Mouse (Mus musculus): ENCODE data around the gene Cpt1b.

Cpt1b gene

DNA sequence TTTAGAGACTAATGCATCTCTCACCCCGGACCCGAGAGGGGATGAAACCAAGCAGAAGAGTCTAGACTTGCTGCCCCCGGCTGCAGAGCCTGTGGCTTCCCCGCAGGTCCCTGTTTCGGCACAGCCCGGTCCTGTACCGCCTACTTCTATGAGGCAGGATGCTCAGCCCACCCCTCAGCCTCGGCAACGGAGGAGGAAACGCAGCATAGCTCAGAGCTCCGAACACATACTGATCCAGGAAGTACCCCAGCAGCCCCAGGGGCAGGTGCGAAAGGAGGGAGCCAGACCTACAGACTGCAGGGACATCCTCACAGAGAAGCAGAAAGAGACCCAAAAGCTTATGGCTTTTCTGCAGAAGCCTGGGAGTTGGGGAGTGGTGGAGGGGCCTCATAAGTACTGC, 38.5 kb downstream of the Cpt1b start:
- peaks cover 45% of the 10 kb centered on the region for H3K4me1 ChIP-seq (replicated peaks; ENCODE audit: low read depth, low read length)

DNA sequence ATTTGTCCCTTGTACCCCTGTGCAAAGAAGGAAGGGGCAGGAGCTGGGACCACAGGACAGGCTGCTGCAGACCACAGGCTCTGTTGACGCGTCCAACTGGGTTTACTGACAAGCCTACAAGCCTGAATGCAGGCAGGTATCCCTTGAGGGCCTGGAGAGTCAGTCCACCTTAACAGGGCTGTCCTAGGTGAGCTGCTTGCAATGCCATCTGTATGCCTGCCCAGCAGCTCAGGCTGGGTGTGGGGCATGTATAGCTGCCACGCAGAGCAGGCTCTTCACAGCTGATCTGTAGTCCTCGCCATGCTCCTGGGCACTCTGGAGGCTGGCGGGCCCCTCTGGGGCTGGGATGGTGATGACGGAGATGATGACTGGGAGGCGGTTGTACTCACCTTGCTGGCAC, 41.0 kb downstream of the Cpt1b start, which contains the start of gene Klhdc7b:
Gene Klhdc7b, plus strand, starts transcription at position 301 of the 400 bp plus-strand sequence.
- Histone ChIP-seq H3K4me3 (replicated peaks; ENCODE audit: low read length) (peak within 1 kb of the TSS; percentile 74), H3K36me3 (ENCODE audit: insufficient read depth, low read length) (no peaks in the 10 kb centered on the region), H3K9me3 (ENCODE audit: low read length) (no peaks in the 10 kb centered on the region), H3K27me3 (ENCODE audit: insufficient read depth, low read length) (peaks cover 85% of the 10 kb centered on the region), H3K4me1 (replicated peaks; ENCODE audit: low read depth, low read length) (peaks cover 46% of the 10 kb centered on the region)
- no peak for TF ChIP-seq NANOG (IDR thresholded peaks at IDR 0.05; ENCODE audit: borderline replicate concordance, low read length)
- no peak for TF ChIP-seq CTCF (conservative IDR thresholded peaks at IDR 0.05; ENCODE audit: low read length)
- no peak for TF ChIP-seq POU5F1 (IDR thresholded peaks at IDR 0.05; ENCODE audit: borderline replicate concordance, low read length)

More for the DNA sequence above, 38.5 kb downstream of the Cpt1b start:
- TF ChIP-seq POU5F1 (IDR thresholded peaks at IDR 0.05; ENCODE audit: borderline replicate concordance, low read length) (no peak), NANOG (IDR thresholded peaks at IDR 0.05; ENCODE audit: borderline replicate concordance, low read length) (no peak), CTCF (conservative IDR thresholded peaks at IDR 0.05; ENCODE audit: low read length) (no peak)
- H3K4me3 ChIP-seq (replicated peaks; ENCODE audit: low read length): peak overlapping the region; percentile 64
- no peaks in the 10 kb centered on the region for H3K9me3 ChIP-seq (ENCODE audit: low read length)
- no peaks in the 10 kb centered on the region for H3K36me3 ChIP-seq (ENCODE audit: insufficient read depth, low read length)
- peaks cover 76% of the 10 kb centered on the region for H3K27me3 ChIP-seq (ENCODE audit: insufficient read depth, low read length)

DNA sequence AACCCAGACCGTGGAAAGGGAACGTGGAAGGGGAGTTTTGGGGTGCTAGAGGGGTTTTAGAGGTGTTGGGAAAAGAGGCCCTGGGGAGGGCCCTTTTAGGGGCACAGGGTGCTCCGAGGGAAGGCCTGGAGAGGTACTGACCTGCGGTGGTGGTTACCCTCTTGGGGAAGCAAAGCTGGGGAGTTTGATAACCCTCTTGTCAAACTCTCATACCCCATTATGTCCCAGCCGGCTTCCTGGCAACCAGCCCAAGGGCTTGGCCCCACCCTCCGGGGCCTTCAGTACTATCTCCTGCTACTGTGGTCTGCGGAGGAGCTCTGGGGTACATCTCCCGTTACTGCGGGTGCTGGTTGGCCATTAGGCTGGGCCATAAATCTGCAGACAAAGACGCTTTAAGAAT, 46.2 kb downstream of the Cpt1b start:
- Histone ChIP-seq H3K36me3 (ENCODE audit: insufficient read depth, low read length) (no peaks in the 10 kb centered on the region), H3K4me3 (replicated peaks; ENCODE audit: low read length) (peak overlapping the region; percentile 76), H3K4me1 (replicated peaks; ENCODE audit: low read depth, low read length) (peaks cover 44% of the 10 kb centered on the region), H3K27me3 (ENCODE audit: insufficient read depth, low read length) (peaks cover 67% of the 10 kb centered on the region), H3K9me3 (ENCODE audit: low read length) (no peaks in the 10 kb centered on the region)
- no peak for TF ChIP-seq POU5F1 (IDR thresholded peaks at IDR 0.05; ENCODE audit: borderline replicate concordance, low read length)
- no peak for TF ChIP-seq NANOG (IDR thresholded peaks at IDR 0.05; ENCODE audit: borderline replicate concordance, low read length)
- TF ChIP-seq CTCF (conservative IDR thresholded peaks at IDR 0.05; ENCODE audit: low read length): no peak

DNA sequence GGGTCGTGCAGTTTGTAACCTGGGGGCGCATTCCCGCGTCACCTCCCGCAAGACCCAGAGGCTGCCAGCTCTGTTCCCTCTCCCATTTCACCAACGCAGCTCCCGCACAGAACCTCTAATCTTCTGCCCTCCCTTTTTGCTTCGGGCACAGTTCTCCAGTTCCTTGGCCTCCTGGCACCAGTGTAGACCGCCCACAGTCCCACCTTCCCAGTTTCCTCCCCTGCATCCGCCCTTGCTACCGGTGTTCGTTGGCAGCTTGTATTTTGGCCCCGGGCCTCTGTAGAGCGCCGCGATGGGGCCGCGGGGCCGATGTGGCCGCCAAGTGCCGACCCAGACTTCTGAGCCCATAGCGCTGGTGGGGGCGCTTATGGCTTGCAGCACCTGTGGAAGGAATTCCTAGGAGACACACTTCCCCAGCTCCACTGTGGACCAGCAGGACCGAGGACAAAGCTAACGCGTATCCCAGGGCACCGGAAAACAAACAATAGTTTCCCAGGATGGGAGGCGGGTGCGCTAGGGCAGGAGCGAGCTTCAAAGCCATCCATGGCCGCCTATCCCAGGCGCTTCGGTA, 46.7 kb downstream of the Cpt1b start, which contains the start of gene Odf3b:
Gene Odf3b, minus strand, starts transcription at position 452 of the 571 bp plus-strand sequence.
- TF ChIP-seq CTCF (conservative IDR thresholded peaks at IDR 0.05; ENCODE audit: low read length): no peak
- TF ChIP-seq NANOG (IDR thresholded peaks at IDR 0.05; ENCODE audit: borderline replicate concordance, low read length): no peak
- no peak for TF ChIP-seq POU5F1 (IDR thresholded peaks at IDR 0.05; ENCODE audit: borderline replicate concordance, low read length)
- Histone ChIP-seq H3K36me3 (ENCODE audit: insufficient read depth, low read length) (no peaks in the 10 kb centered on the region), H3K27me3 (ENCODE audit: insufficient read depth, low read length) (peaks cover 62% of the 10 kb centered on the region), H3K9me3 (ENCODE audit: low read length) (no peaks in the 10 kb centered on the region), H3K4me1 (replicated peaks; ENCODE audit: low read depth, low read length) (peaks cover 48% of the 10 kb centered on the region), H3K4me3 (replicated peaks; ENCODE audit: low read length) (peak within 1 kb of the TSS; percentile 76)

DNA sequence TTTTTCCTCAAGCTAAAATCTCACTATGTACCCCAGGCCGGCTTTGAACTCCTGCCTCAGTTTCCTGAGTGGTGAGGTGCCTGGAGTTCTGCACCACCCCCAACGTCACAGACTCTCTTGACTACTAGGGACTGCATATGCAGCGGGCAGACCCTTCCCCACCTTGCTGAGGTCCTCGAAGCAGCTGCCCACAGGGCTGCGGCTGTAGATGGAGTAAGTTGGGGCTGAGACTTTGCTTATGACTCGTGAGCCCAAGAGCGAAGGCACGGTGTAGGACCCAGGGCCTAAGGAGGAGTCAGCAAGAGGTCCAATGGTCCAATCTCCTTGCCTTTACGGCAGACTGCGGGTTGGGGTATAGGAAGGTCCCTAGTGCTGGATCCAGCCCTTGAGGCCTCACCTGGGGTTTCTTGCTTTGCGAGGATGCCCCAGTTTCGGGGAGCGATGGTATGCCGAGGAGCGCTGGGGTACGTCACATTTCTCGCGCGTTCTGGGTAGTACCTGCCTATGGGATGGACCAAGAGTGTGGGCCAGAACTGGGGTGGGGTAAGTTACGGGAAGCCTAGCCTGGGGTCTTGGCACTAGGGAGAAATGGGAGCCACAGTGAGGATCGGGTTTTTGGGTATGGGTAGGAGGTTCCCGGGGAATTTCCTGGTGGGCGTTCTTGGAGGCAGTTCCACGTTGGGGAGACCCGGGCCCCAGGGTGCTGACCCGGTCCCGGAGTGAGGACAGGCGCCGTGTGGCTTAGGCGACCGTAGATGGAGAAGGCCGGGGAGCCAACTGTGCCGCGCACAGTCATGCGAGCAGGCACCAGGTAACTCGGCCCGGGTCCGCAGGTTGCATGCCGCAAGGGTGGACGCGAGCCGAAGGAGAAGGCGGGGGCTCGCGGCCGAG, 47.5 kb downstream of the Cpt1b start:
- no peaks in the 10 kb centered on the region for H3K9me3 ChIP-seq (ENCODE audit: low read length)
- H3K27me3 ChIP-seq (ENCODE audit: insufficient read depth, low read length): peaks cover 59% of the 10 kb centered on the region
- no peak for TF ChIP-seq NANOG (IDR thresholded peaks at IDR 0.05; ENCODE audit: borderline replicate concordance, low read length)
- TF ChIP-seq CTCF (conservative IDR thresholded peaks at IDR 0.05; ENCODE audit: low read length): no peak
- no peak for TF ChIP-seq POU5F1 (IDR thresholded peaks at IDR 0.05; ENCODE audit: borderline replicate concordance, low read length)
- peak overlapping the region; percentile 76 for H3K4me3 ChIP-seq (replicated peaks; ENCODE audit: low read length)
- H3K4me1 ChIP-seq (replicated peaks; ENCODE audit: low read depth, low read length): peaks cover 50% of the 10 kb centered on the region
- peaks cover under 1% of the 10 kb centered on the region; the same call in 1 of the 2 replicates for H3K36me3 ChIP-seq (ENCODE audit: insufficient read depth, low read length)

DNA sequence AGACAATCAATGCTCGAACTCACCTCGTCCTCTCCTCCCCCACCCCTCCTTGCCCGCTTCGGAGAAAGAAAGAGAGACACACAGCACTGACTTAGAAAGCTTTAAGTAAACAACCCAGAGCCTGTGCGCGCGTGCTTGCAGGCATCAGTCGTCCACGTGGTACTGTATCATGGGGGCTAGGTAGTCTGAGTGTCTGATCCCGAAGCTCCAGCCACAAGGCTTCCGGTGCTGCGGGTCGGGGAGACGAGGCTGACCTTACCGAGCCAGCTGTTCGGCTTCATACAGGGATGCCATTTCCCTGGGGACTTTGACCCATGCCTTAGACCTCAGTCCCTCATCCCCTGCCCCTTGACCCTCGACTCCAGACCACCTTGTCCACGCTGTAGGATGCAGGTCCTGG, 48.3 kb downstream of the Cpt1b start:
- H3K4me3 ChIP-seq (replicated peaks; ENCODE audit: low read length): peak overlapping the region; percentile 76; the same call in 1 of the 2 replicates
- no peak for TF ChIP-seq CTCF (conservative IDR thresholded peaks at IDR 0.05; ENCODE audit: low read length)
- TF ChIP-seq NANOG (IDR thresholded peaks at IDR 0.05; ENCODE audit: borderline replicate concordance, low read length): no peak
- no peak for TF ChIP-seq POU5F1 (IDR thresholded peaks at IDR 0.05; ENCODE audit: borderline replicate concordance, low read length)
- H3K9me3 ChIP-seq (ENCODE audit: low read length): no peaks in the 10 kb centered on the region
- peaks cover 59% of the 10 kb centered on the region for H3K4me1 ChIP-seq (replicated peaks; ENCODE audit: low read depth, low read length)
- peaks cover 9% of the 10 kb centered on the region for H3K36me3 ChIP-seq (ENCODE audit: insufficient read depth, low read length)
- peaks cover 52% of the 10 kb centered on the region for H3K27me3 ChIP-seq (ENCODE audit: insufficient read depth, low read length)

DNA sequence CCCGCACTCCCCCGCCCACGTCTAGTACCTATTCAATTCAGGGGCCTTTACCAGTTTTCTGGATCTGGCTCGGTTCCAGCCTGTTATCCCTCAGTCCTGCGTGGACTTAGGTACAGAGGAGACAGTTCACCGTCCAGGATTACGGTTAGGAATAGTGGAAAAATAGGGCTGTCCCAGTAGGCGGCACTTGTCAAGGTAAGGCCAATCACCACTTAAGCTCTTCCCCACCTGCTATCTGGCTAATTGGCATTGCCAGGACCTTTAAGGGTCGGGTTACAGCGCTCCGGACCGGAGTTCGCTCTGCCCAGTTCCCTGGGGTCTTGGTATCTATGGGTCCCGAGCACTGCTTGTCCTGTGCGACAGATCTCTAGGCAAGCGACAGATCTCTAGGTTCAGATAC, 48.7 kb downstream of the Cpt1b start, which contains the start of gene Tymp:
Gene Tymp, minus strand, starts transcription at position 83 of the 400 bp plus-strand sequence.
- Histone ChIP-seq H3K36me3 (ENCODE audit: insufficient read depth, low read length) (peaks cover 13% of the 10 kb centered on the region), H3K9me3 (ENCODE audit: low read length) (no peaks in the 10 kb centered on the region), H3K4me3 (replicated peaks; ENCODE audit: low read length) (peak within 1 kb of the TSS; percentile 76), H3K4me1 (replicated peaks; ENCODE audit: low read depth, low read length) (peaks cover 63% of the 10 kb centered on the region), H3K27me3 (ENCODE audit: insufficient read depth, low read length) (peaks cover 48% of the 10 kb centered on the region)
- TF ChIP-seq POU5F1 (IDR thresholded peaks at IDR 0.05; ENCODE audit: borderline replicate concordance, low read length): no peak
- TF ChIP-seq NANOG (IDR thresholded peaks at IDR 0.05; ENCODE audit: borderline replicate concordance, low read length): no peak
- no peak for TF ChIP-seq CTCF (conservative IDR thresholded peaks at IDR 0.05; ENCODE audit: low read length)

DNA sequence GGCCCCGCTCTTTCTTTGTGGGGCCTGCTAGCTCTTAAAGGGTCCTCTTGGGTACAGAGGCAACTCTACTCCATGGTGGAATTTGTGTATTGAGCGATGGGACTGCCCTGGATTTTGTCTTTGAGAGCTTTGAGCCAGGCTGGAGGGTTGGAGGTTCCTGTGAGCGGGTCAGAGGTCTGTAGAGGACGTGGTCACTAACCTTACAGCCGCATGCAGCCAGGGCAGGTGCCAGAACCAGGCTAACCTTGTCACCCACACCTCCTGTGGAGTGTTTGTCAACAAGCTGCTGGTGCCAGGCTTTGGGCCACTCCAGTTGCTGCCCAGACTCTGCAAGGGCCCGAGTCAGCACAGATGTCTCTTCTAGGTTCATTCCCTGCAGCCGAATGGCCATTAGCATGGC, 49.6 kb downstream of the Cpt1b start:
- Histone ChIP-seq H3K9me3 (ENCODE audit: low read length) (no peaks in the 10 kb centered on the region), H3K27me3 (ENCODE audit: insufficient read depth, low read length) (peaks cover 43% of the 10 kb centered on the region), H3K36me3 (ENCODE audit: insufficient read depth, low read length) (peaks cover 22% of the 10 kb centered on the region), H3K4me1 (replicated peaks; ENCODE audit: low read depth, low read length) (peaks cover 72% of the 10 kb centered on the region), H3K4me3 (replicated peaks; ENCODE audit: low read length) (no peak overlapping the region)
- TF ChIP-seq POU5F1 (IDR thresholded peaks at IDR 0.05; ENCODE audit: borderline replicate concordance, low read length) (no peak), CTCF (conservative IDR thresholded peaks at IDR 0.05; ENCODE audit: low read length) (no peak), NANOG (IDR thresholded peaks at IDR 0.05; ENCODE audit: borderline replicate concordance, low read length) (no peak)

All from E14TG2a.4 (cell line).